Mouse (Mus musculus) hindbrain, embryonic 14.5 days (tissue): ENCODE data around the gene Slc37a4. TPM values are rescaled to one million over a fixed set of nuclear protein-coding genes. Genes with fewer than 3 reads are reported as not detected.
A peak's percentile ranks its signal among the peaks of the same experiment; 100 is the strongest.
"Not testable (repeated sequence)": the region's sequence is repeated elsewhere in the genome, so short reads cannot be mapped to it uniquely, and the experiment has no call there.

Source experiments
- ATAC-seq: fragments of 200-750 bp; cut with Nextera tagmentation; 2 replicates; pipeline ENCODE4 v1.8.0; 2017; ENCODE audit warnings: moderate number of reproducible peaks, mild to moderate bottlenecking, moderate TSS enrichment, moderate library complexity; ENCODE audit not compliant: low FRiP score
- DNase-seq: peaks from one replicate; pipeline ENCODE4 v3.0.0-alpha.2; 2015; ENCODE audit warnings: low spot score
- H3K27ac ChIP-seq: fragments of 300-500 bp; sonication (generic); 2 replicates; pipeline ENCODE4 v1.5.1; 2014; ENCODE audit warnings: mild to moderate bottlenecking, moderate library complexity
- H3K27me3 ChIP-seq: fragments of 300-500 bp; sonication (generic); 2 replicates; pipeline ENCODE4 v1.6.1; 2014; ENCODE audit warnings: mild to moderate bottlenecking, low read length, mixed read lengths; ENCODE audit not compliant: control insufficient read depth, insufficient read depth
- H3K36me3 ChIP-seq: fragments of 300-500 bp; sonication (generic); replicated peaks from 2 replicates; pipeline ENCODE4 v1.6.1; 2014; ENCODE audit not compliant: control insufficient read depth, insufficient read depth
- H3K4me1 ChIP-seq: fragments of 300-500 bp; sonication (generic); replicated peaks from 2 replicates; pipeline ENCODE4 v1.6.1; 2014; ENCODE audit warnings: antibody characterized with exemption, low read length, mixed read lengths; ENCODE audit not compliant: control insufficient read depth, insufficient read depth
- H3K4me2 ChIP-seq: fragments of 300-500 bp; sonication (generic); replicated peaks from 2 replicates; pipeline ENCODE4 v1.6.1; 2014; ENCODE audit warnings: mild to moderate bottlenecking, moderate library complexity
- H3K4me3 ChIP-seq: fragments of 300-500 bp; sonication (generic); replicated peaks from 2 replicates; pipeline ENCODE4 v1.5.1; 2014; ENCODE audit warnings: mild to moderate bottlenecking, low read length
- H3K9ac ChIP-seq: fragments of 300-500 bp; sonication (generic); 2 replicates; pipeline ENCODE4 v1.6.1; 2014
- H3K9me3 ChIP-seq: fragments of 300-500 bp; sonication (generic); 2 replicates; pipeline ENCODE4 v1.6.1; 2016; ENCODE audit warnings: low read length; ENCODE audit not compliant: control insufficient read depth
- WGBS: fragments of 180-500 bp; shearing (Covaris S2); extraction: QIAGEN DNeasy Blood & Tissue Kit; methylation state at CpG from one replicate; pipeline ENCODE4 v1.1.7; 2014; 5-methylcytosine and 5-hydroxymethylcytosine counted together
- polyA plus RNA-seq: library from polyadenylated mRNA; unstranded; fragments of >200 nt; fragmentation: Nextera tagmentation; extraction: Ambion mirVana; gene quantifications from 2 replicates; pipeline ENCODE4 v1.2.1, GENCODE M21; 2014

Gene Slc37a4
- polyA plus RNA-seq, 1 experiment from 2014 or later = 65.8 TPM

GRCm38 (mm10) chr9:44361931-44362330 lies 34.7 kb upstream of the Slc37a4 start:
- peak overlapping the region; percentile 88 for H3K4me2 ChIP-seq
- not testable (repeated sequence) for H3K9ac ChIP-seq, DNase-seq, H3K27me3 ChIP-seq, ATAC-seq, H3K9me3 ChIP-seq, H3K4me1 ChIP-seq
- 47% methylated on average over 4 of the region's 4 CpGs for WGBS
- 0 out of 2 replicates have a peak overlapping the region, but pooled peaks have one; percentile 74 for H3K27ac ChIP-seq
- peak overlapping the region; percentile 76 for H3K4me3 ChIP-seq
- peaks cover 24% of the 10 kb centered on the region for H3K36me3 ChIP-seq

GRCm38 (mm10) chr9:44364480-44364879 lies 32.2 kb upstream of the Slc37a4 start:
- H3K27me3 ChIP-seq = no peaks in the 10 kb centered on the region
- no peak for ATAC-seq
- WGBS = 60% methylated on average over 3 of the region's 3 CpGs
- no peak overlapping the region for H3K4me3 ChIP-seq
- no peak overlapping the region for H3K9ac ChIP-seq
- no peak overlapping the region for H3K27ac ChIP-seq
- peaks cover 7% of the 10 kb centered on the region for H3K4me1 ChIP-seq
- no peaks in the 10 kb centered on the region for H3K9me3 ChIP-seq
- peaks cover 2% of the 10 kb centered on the region for H3K36me3 ChIP-seq
- H3K4me2 ChIP-seq = no peak overlapping the region
- DNase-seq = no peak

DNA sequence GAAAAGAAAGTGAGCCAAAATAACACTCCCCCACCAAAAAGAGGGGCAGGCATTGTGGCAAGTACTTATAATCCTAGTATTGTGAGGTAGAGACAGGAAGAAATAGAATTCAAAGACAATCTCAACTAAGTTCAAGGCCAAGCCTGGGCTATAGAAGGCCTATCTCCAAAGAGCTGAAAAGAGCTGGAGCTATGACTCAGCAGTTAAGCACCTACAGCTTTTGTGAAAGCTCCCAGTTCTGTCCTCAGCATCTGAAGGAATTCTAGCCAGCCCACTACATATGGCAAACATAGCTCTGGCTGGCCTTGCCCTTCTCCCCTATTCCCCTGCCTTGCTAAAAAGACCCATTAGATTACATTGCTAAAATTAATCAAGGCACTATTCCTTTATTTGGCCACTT lies 23.3 kb upstream of the Slc37a4 start:
- Histone ChIP-seq H3K36me3 (no peaks in the 10 kb centered on the region), H3K4me3 (no peak overlapping the region), H3K4me1 (peaks cover 7% of the 10 kb centered on the region; the same call in 1 of the 2 replicates), H3K27me3 (no peaks in the 10 kb centered on the region), H3K27ac (no peak overlapping the region), H3K4me2 (no peak overlapping the region), H3K9ac (no peak overlapping the region), H3K9me3 (no peaks in the 10 kb centered on the region)
- ATAC-seq (no peak), DNase-seq (no peak)

DNA sequence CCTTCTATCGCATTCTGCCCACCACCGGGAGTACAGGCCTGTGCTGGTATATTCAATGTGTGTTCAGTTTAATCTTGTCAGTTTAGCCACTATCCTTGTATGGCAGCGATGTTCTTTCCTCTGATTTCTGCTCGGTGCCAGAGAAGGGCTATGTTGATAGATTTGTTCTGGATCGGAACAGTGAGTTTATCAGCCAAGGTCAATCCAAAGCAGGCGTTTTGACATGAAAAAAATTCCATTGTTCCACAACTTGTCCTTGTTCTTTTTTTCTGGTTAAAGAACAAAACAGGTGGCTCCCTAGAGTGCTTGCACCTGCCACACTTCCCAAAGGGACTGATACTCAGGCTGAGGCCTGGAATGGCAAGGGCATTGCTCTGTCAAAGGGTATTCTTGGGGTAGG lies 20.5 kb upstream of the Slc37a4 start:
- ATAC-seq (no peak), DNase-seq (no peak)
- Histone ChIP-seq H3K4me2 (no peak overlapping the region), H3K27ac (no peak overlapping the region), H3K4me1 (peaks cover 22% of the 10 kb centered on the region), H3K36me3 (peaks cover 4% of the 10 kb centered on the region), H3K9ac (no peak overlapping the region), H3K9me3 (no peaks in the 10 kb centered on the region), H3K4me3 (no peak overlapping the region), H3K27me3 (no peaks in the 10 kb centered on the region)
- 91% methylated on average over 6 of the region's 6 CpGs for WGBS

DNA sequence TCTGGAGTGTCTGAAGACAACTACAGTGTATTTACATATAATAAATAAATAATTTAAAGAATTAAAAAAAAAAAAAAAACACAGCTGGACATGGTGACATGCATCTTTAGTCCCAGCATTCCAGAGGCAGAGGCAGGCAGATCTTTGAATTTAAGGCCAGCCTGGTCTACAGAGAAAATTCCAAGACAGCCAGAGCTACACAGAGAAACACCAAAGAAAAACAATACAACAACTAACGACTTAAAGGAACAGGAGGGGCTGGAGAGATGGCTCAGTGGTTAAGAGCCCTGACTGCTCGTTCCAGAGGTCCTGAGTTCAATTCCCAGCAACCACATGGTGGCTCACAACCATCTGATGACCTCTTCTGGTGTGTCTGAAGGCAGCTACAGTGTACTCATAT lies 19.3 kb upstream of the Slc37a4 start:
- Histone ChIP-seq H3K36me3 (peaks cover 16% of the 10 kb centered on the region), H3K4me1 (peaks cover 22% of the 10 kb centered on the region)
- H3K4me2 ChIP-seq, ATAC-seq, H3K27me3 ChIP-seq, H3K9me3 ChIP-seq, H3K4me3 ChIP-seq, H3K9ac ChIP-seq, DNase-seq, H3K27ac ChIP-seq: not testable (repeated sequence)
- WGBS = 92% methylated on average over 2 of the region's 2 CpGs

DNA sequence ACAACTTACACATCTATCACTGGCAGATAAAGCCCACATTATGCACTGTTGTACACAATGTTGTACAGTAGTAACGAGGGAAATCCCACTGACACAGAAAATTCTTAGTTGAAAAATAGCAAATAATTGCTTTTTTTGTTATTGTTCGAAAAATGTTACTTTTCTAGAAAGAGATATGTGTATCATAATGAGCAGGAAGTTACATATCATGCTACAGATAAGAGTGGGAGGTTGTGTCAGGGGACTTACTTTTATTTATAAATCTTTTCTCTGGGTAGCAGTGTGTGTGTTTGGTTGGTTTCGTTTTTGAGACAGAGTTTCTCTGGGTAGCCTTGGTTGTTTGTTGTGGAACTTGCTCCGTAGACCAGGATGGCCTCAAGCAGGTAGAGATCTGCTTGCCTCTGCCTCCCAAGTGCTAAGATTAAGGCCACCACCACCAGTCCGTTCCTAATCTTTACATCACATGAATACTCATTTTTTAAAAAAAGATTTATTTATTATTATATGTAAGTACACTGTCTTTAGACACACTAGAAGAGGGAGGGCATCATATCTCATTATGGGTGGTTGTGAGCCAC lies 18.4 kb upstream of the Slc37a4 start:
- H3K27ac ChIP-seq = peak overlapping the region; percentile 88
- no peaks in the 10 kb centered on the region for H3K27me3 ChIP-seq
- H3K9me3 ChIP-seq = no peaks in the 10 kb centered on the region
- H3K9ac ChIP-seq = peak overlapping the region; percentile 66
- H3K4me2 ChIP-seq = peak overlapping the region; percentile 65
- peaks cover 25% of the 10 kb centered on the region for H3K36me3 ChIP-seq
- DNase-seq (no peak), ATAC-seq (no peak)
- peak overlapping the region; percentile 91 for H3K4me3 ChIP-seq
- 87% methylated on average over 5 of the region's 5 CpGs for WGBS
- H3K4me1 ChIP-seq = peaks cover 22% of the 10 kb centered on the region

GRCm38 (mm10) chr9:44379054-44379834 lies 17.4 kb upstream of the Slc37a4 start, which contains the start of gene Hyou1:
TSS of gene Hyou1 (plus strand) at chr9:44379490.
- DNase-seq = peak; percentile 99
- Histone ChIP-seq H3K36me3 (peaks cover 35% of the 10 kb centered on the region), H3K27ac (peak within 1 kb of the TSS; percentile 88), H3K9me3 (no peaks in the 10 kb centered on the region), H3K4me1 (peaks cover 22% of the 10 kb centered on the region), H3K4me2 (peak within 1 kb of the TSS; percentile 86), H3K9ac (peak within 1 kb of the TSS; percentile 92), H3K27me3 (no peaks in the 10 kb centered on the region), H3K4me3 (peak within 1 kb of the TSS; percentile 91)
- ATAC-seq = peak; percentile 99
- WGBS = under 1% methylated on average over 82 of the region's 83 CpGs

DNA sequence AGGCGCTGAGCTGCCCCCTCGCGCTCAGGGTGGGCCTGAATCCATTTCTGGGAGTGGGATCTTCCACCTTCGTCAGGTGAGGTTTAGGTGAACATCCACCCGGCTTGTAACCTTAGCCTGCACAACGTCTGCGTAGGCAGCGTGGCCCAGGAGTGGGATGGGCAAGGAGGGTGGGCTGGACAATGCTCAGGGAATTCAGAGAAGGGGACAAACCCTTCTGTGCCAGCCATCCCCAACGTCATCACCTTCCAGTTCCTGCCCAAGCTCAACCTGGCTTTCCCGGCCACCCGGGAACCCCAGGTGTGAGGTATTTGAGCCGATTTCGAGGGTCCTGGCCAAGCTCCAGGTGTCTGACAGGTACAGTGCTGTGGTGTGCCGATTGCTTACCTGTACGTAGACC lies 16.8 kb upstream of the Slc37a4 start:
- Histone ChIP-seq H3K9ac (peak overlapping the region; percentile 92), H3K4me1 (peaks cover 22% of the 10 kb centered on the region), H3K4me2 (peak overlapping the region; percentile 86), H3K9me3 (no peaks in the 10 kb centered on the region), H3K4me3 (peak overlapping the region; percentile 91), H3K27me3 (no peaks in the 10 kb centered on the region), H3K36me3 (peaks cover 42% of the 10 kb centered on the region), H3K27ac (peak overlapping the region; percentile 83)
- 12% methylated on average over 15 of the region's 15 CpGs for WGBS
- no peak for DNase-seq
- ATAC-seq = peak; percentile 31

- 93% methylated on average over 13 of the region's 13 CpGs for WGBS
- Histone ChIP-seq H3K4me3 (no peak overlapping the region), H3K9me3 (no peaks in the 10 kb centered on the region), H3K4me2 (no peak overlapping the region), H3K9ac (no peak overlapping the region), H3K27ac (no peak overlapping the region), H3K4me1 (peaks cover 11% of the 10 kb centered on the region), H3K36me3 (peaks cover 89% of the 10 kb centered on the region), H3K27me3 (no peaks in the 10 kb centered on the region)
- DNase-seq (no peak), ATAC-seq (no peak)
Observed at GRCm38 (mm10) chr9:44384596-44384995, 12.1 kb upstream of the Slc37a4 start.
